28 mouse cellular contexts compared by ENCODE assay signal in genomic region chr8:105233126-105233935, GRCm38 (mm10). TPM values are rescaled to one million over a fixed set of nuclear protein-coding genes. Genes with fewer than 3 reads are reported as not detected.
DNase-seq lines count a peak whose midpoint lies in the region; ATAC-seq and TF ChIP-seq lines count a peak whose summit lies in the region.
"Had no signal": no experiment of that assay in that cellular context is flagged by ENCODE, and none has a peak within 500 bp of the region (broad histone marks: within the 10 kb centered on the region; RNA-seq: fewer than 3 reads in every experiment).

No protein-coding gene starts in this region.

- H3K4me1 ChIP-seq in E14TG2a.4 (replicated peaks; ENCODE audit: low read depth, low read length) (peaks cover 97% of the 10 kb centered on the region), ES-Bruce4 (ENCODE audit: control insufficient read depth, insufficient read depth, low read length) (peaks cover 11% of the 10 kb centered on the region)
- peaks cover 33% of the 10 kb centered on the region for H3K4me1 ChIP-seq in liver, embryonic 15.5 days (replicated peaks)
- H3K4me1 ChIP-seq in stomach, postnatal 0 days (replicated peaks; ENCODE audit: control insufficient read depth, insufficient read depth), result no peaks in the 10 kb centered on the region
- H3K4me1 ChIP-seq: midbrain, embryonic 12.5 days; neural tube, embryonic 13.5 days had no signal

- H3K9me3 ChIP-seq in E14TG2a.4 (ENCODE audit: low read length) (no peaks in the 10 kb centered on the region), ES-Bruce4 (replicated peaks; ENCODE audit: control insufficient read depth, insufficient read depth, low read length, poor library complexity, severe bottlenecking) (no peaks in the 10 kb centered on the region)
- no peaks in the 10 kb centered on the region for H3K9me3 ChIP-seq in liver, embryonic 15.5 days (replicated peaks)
- no peaks in the 10 kb centered on the region for H3K9me3 ChIP-seq in stomach, postnatal 0 days (ENCODE audit: control insufficient read depth, low read length)
- H3K9me3 ChIP-seq: heart, embryonic 12.5 days; hindbrain, embryonic 13.5 days; midbrain, embryonic 12.5 days; neural tube, embryonic 13.5 days had no signal

- TF ChIP-seq EP300 in ES-Bruce4 (IDR thresholded peaks at IDR 0.05; ENCODE audit: insufficient read depth, low read depth, low read length), result 0 out of 2 replicates have a peak, but pooled peaks have one; percentile 22
- TF ChIP-seq EP300 in stomach, postnatal 0 days (optimal IDR thresholded peaks at IDR 0.05), result no peak

- H3K4me3 ChIP-seq in E14TG2a.4 (replicated peaks; ENCODE audit: low read length) (0 out of 2 replicates have a peak overlapping the region, but pooled peaks have one; percentile 5), ES-Bruce4 (ENCODE audit: low read depth, low read length) (no peak overlapping the region)
- no peak overlapping the region for H3K4me3 ChIP-seq in liver, embryonic 15.5 days (replicated peaks)
- H3K4me3 ChIP-seq in stomach, postnatal 0 days (ENCODE audit: low read depth, low read length), result no peak overlapping the region
- H3K4me3 ChIP-seq: heart, adult 2 months; heart, embryonic 12.5 days; hindbrain, embryonic 13.5 days; midbrain, embryonic 12.5 days; neural tube, embryonic 13.5 days had no signal

- TF ChIP-seq CTCF in E14TG2a.4 (conservative IDR thresholded peaks at IDR 0.05; ENCODE audit: low read length), result no peak
- TF ChIP-seq CTCF in ES-Bruce4 (IDR thresholded peaks at IDR 0.05; ENCODE audit: low read depth, low read length), result no peak
- TF ChIP-seq CTCF in stomach, postnatal 0 days (IDR thresholded peaks at IDR 0.05; ENCODE audit: low read depth), result no peak

- peak overlapping the region; percentile 98 for H3K27ac ChIP-seq in ES-Bruce4 (ENCODE audit: insufficient read depth, low read length)
- peak overlapping the region; percentile 53 for H3K27ac ChIP-seq in liver, embryonic 15.5 days (replicated peaks)
- H3K27ac ChIP-seq in stomach, postnatal 0 days (replicated peaks), result no peak overlapping the region
- H3K27ac ChIP-seq: hindbrain, embryonic 13.5 days; midbrain, embryonic 12.5 days; neural tube, embryonic 13.5 days had no signal

- peaks cover 56% of the 10 kb centered on the region for H3K36me3 ChIP-seq in E14TG2a.4 (ENCODE audit: insufficient read depth, low read length)
- H3K36me3 ChIP-seq in ES-Bruce4 (ENCODE audit: control insufficient read depth, insufficient read depth, low read length, poor library complexity, severe bottlenecking), result peaks cover 42% of the 10 kb centered on the region
- H3K36me3 ChIP-seq in liver, embryonic 15.5 days (replicated peaks), result peaks cover 30% of the 10 kb centered on the region
- H3K36me3 ChIP-seq in stomach, postnatal 0 days (ENCODE audit: control insufficient read depth, insufficient read depth, low read length), result no peaks in the 10 kb centered on the region; the same call in 1 of the 2 replicates

- peak overlapping the region; percentile 33 for H3K4me2 ChIP-seq in liver, embryonic 15.5 days
- H3K4me2 ChIP-seq in stomach, postnatal 0 days (replicated peaks; ENCODE audit: low read depth), result no peak overlapping the region
- H3K4me2 ChIP-seq: heart, embryonic 12.5 days; hindbrain, embryonic 13.5 days; lung, embryonic 14.5 days; midbrain, embryonic 12.5 days; neural tube, embryonic 13.5 days had no signal

- peak overlapping the region; percentile 59; the same call in 1 of the 2 replicates for H3K9ac ChIP-seq in ES-Bruce4 (ENCODE audit: low read depth, poor library complexity, severe bottlenecking)
- H3K9ac ChIP-seq in liver, embryonic 15.5 days, result no peak overlapping the region
- no peak overlapping the region for H3K9ac ChIP-seq in stomach, postnatal 0 days (ENCODE audit: low read length)
- H3K9ac ChIP-seq: heart, embryonic 12.5 days; hindbrain, embryonic 13.5 days; lung, embryonic 14.5 days; midbrain, embryonic 12.5 days; neural tube, embryonic 13.5 days had no signal

- ATAC-seq in liver, embryonic 15.5 days (ENCODE audit: insufficient read depth), result peak; percentile 52
- no peak for ATAC-seq in stomach, postnatal 0 days (ENCODE audit: low FRiP score, low TSS enrichment)
- no peak for ATAC-seq in inflammation-experienced regulatory T-cells, adult 6 months
- ATAC-seq: activated CD4-positive, CD25-positive, alpha-beta regulatory T cell, adult 4 months; forebrain, embryonic 16.5 days had no signal

- DNase-seq in c-Kit-positive CD71-positive TER-119-positive erythroid progenitor cells, embryonic 14.5 days (ENCODE audit: low spot score), result peak; percentile 26
- no peak for DNase-seq in stomach, postnatal 0 days (ENCODE audit: low spot score)
- DNase-seq: adrenal gland, adult 2 months; adrenal gland, postnatal 36 days; B cell, adult 2 months; cerebellum, adult 2 months; cerebellum, postnatal 14 days; gastrocnemius, postnatal 36 days; heart, adult 2 months; heart, postnatal 4 days; kidney, adult 18-20 months; kidney, postnatal 4 days; left cerebral cortex, postnatal 4 days; lung, embryonic 14.5 days; thymus, postnatal 4 days had no signal

- WGBS in liver, embryonic 15.5 days (ENCODE audit: insufficient replicate concordance), result 44% methylated on average over 1 of the region's 1 CpGs
- 24% methylated on average over 1 of the region's 1 CpGs for WGBS in stomach, postnatal 0 days

- H3K27me3 ChIP-seq in E14TG2a.4 (ENCODE audit: insufficient read depth, low read length) (no peaks in the 10 kb centered on the region), ES-Bruce4 (ENCODE audit: control insufficient read depth, insufficient read depth, low read length, poor library complexity, severe bottlenecking) (no peaks in the 10 kb centered on the region)
- H3K27me3 ChIP-seq in liver, embryonic 15.5 days, result no peaks in the 10 kb centered on the region
- H3K27me3 ChIP-seq in stomach, postnatal 0 days (ENCODE audit: control insufficient read depth, insufficient read depth, low read length), result no peaks in the 10 kb centered on the region
- H3K27me3 ChIP-seq: heart, embryonic 12.5 days; hindbrain, embryonic 13.5 days; midbrain, embryonic 12.5 days; neural tube, embryonic 13.5 days had no signal

- no peak for TF ChIP-seq POLR2A in ES-Bruce4 (IDR thresholded peaks at IDR 0.05; ENCODE audit: insufficient read depth, low read length)

RNA-seq across cellular contexts. Expression of gene D230025D16Rik, which starts 8.4 kb away (rescaled TPM):
- polyA plus RNA-seq in ES-Bruce4 (2011; ENCODE audit: insufficient read depth, insufficient read length, low read depth, missing spikeins), result 88.0 and 90.7 TPM in 2 replicates
- polyA plus RNA-seq in liver, embryonic 15.5 days (2015; fragmentation: Nextera tagmentation; extraction: Ambion mirVana), result 16.9 and 20.3 TPM in 2 replicates
- polyA plus RNA-seq in stomach, postnatal 0 days (2015; fragmentation: Nextera tagmentation; extraction: Ambion mirVana), result 19.1 and 21.5 TPM in 2 replicates
- 10 to 100 TPM; 11.1 to 14.6 (median 12.1) TPM for polyA plus RNA-seq in inflammation-experienced regulatory T-cells, adult 6 months (2017; shearing (Covaris generic))

RNA-seq across cellular contexts. Expression of gene B3gnt9, which starts 21.6 kb away (rescaled TPM):
- 0.37 and 0.67 TPM in 2 replicates for polyA plus RNA-seq in ES-Bruce4 (2011; ENCODE audit: insufficient read depth, insufficient read length, low read depth, missing spikeins)
- polyA plus RNA-seq in liver, embryonic 15.5 days (2015; fragmentation: Nextera tagmentation; extraction: Ambion mirVana), result 2.3 and 2.4 TPM in 2 replicates
- polyA plus RNA-seq in stomach, postnatal 0 days (2015; fragmentation: Nextera tagmentation; extraction: Ambion mirVana), result 14.7 and 15.4 TPM in 2 replicates
- under 1 TPM; 0.51 to 0.97 (median 0.87) TPM for polyA plus RNA-seq in inflammation-experienced regulatory T-cells, adult 6 months (2017; shearing (Covaris generic))

RNA-seq across cellular contexts. Expression of gene Tradd, which starts 31.1 kb away (rescaled TPM):
- polyA plus RNA-seq in ES-Bruce4 (2011; ENCODE audit: insufficient read depth, insufficient read length, low read depth, missing spikeins), result 4.7 and 5.6 TPM in 2 replicates
- 14.9 and 15.5 TPM in 2 replicates for polyA plus RNA-seq in liver, embryonic 15.5 days (2015; fragmentation: Nextera tagmentation; extraction: Ambion mirVana)
- 28.6 and 30.5 TPM in 2 replicates for polyA plus RNA-seq in stomach, postnatal 0 days (2015; fragmentation: Nextera tagmentation; extraction: Ambion mirVana)
- polyA plus RNA-seq in inflammation-experienced regulatory T-cells, adult 6 months (2017; shearing (Covaris generic)), result 10 to 100 TPM; 54.1 to 78.8 (median 58.2) TPM

RNA-seq across cellular contexts. Expression of gene Fbxl8, which starts 31.1 kb away (rescaled TPM):
- 1.5 and 1.9 TPM in 2 replicates for polyA plus RNA-seq in ES-Bruce4 (2011; ENCODE audit: insufficient read depth, insufficient read length, low read depth, missing spikeins)
- polyA plus RNA-seq in liver, embryonic 15.5 days (2015; fragmentation: Nextera tagmentation; extraction: Ambion mirVana), result 1.2 and 1.3 TPM in 2 replicates
- polyA plus RNA-seq in stomach, postnatal 0 days (2015; fragmentation: Nextera tagmentation; extraction: Ambion mirVana), result 3.5 and 3.7 TPM in 2 replicates
- 10 to 100 TPM; 18.5 to 24.7 (median 18.5) TPM for polyA plus RNA-seq in inflammation-experienced regulatory T-cells, adult 6 months (2017; shearing (Covaris generic))

RNA-seq across cellular contexts. Expression of gene Hsf4, which starts 36.3 kb away (rescaled TPM):
- 1.1 and 1.4 TPM in 2 replicates for polyA plus RNA-seq in ES-Bruce4 (2011; ENCODE audit: insufficient read depth, insufficient read length, low read depth, missing spikeins)
- not detected in 2 replicates for polyA plus RNA-seq in liver, embryonic 15.5 days (2015; fragmentation: Nextera tagmentation; extraction: Ambion mirVana)
- 0.23 and 0.34 TPM in 2 replicates for polyA plus RNA-seq in stomach, postnatal 0 days (2015; fragmentation: Nextera tagmentation; extraction: Ambion mirVana)
- under 1 TPM in 1 of 3 experiments, not detected in 2; 0.34 TPM for polyA plus RNA-seq in inflammation-experienced regulatory T-cells, adult 6 months (2017; shearing (Covaris generic))
- polyA plus RNA-seq: erythroblast, embryonic 14.5 days; forebrain, embryonic 11.5 days; heart, embryonic 12.5 days; thymus, postnatal 0 days had no signal
